Mouse (Mus musculus) liver, postnatal 0 days (tissue): ENCODE data around the gene Bmpr1a.

Source experiments
- CTCF ChIP-seq: sonication (generic); IDR thresholded peaks from 2 replicates; pipeline ENCODE4 v1.5.1; 2016; ENCODE audit warnings: antibody characterized with exemption, low read depth
- EP300 ChIP-seq: IDR thresholded peaks from 2 replicates; pipeline ENCODE4 v1.6.1; 2016; ENCODE audit warnings: antibody characterized with exemption, low read depth, mild to moderate bottlenecking

DNA sequence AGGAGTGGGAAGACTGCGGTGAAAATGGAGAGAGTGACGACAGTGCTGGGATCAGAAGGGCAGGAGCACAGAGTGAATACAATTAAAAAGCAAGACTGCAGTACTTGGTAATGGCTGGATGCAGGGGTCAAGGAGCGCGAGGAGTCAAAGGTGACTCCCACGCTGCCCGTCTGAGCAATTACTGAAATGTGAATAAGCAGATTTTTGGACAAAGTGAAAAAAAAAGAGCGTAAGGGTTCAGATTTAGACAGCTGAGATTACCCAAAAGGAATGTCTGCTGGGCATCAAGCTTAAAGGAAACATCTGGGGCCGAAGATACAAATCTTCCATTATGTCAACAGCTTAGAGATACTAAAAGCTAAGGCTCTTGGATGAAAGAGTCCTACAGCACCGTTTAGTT, 53.3 kb downstream of the Bmpr1a start:
- TF ChIP-seq CTCF, result no peak
- no peak for TF ChIP-seq EP300
